Mouse (Mus musculus) liver, embryonic 14.5 days (tissue): ENCODE data around the gene Mpst.

Experiments
- CTCF ChIP-seq: IDR thresholded peaks from 2 replicates; pipeline ENCODE4 v1.5.1; 2016; ENCODE audit warnings: antibody characterized with exemption, low read depth, control low read depth
- EP300 ChIP-seq: IDR thresholded peaks from 2 replicates; pipeline ENCODE4 v1.6.1; 2016; ENCODE audit warnings: antibody characterized with exemption, low read depth

GRCm38 (mm10) chr15:78409570-78410052 lies 3.4 kb downstream of the Mpst start:
- no peak for TF ChIP-seq CTCF
- TF ChIP-seq EP300, result no peak
